Mouse (Mus musculus): ENCODE measurements around the gene Eif3f. TPM values are rescaled to one million over a fixed set of nuclear protein-coding genes. Genes with fewer than 3 reads are reported as not detected.

Gene Eif3f
- polyA plus RNA-seq, 1 experiment from 2014 or later, result 66.0 TPM

DNA sequence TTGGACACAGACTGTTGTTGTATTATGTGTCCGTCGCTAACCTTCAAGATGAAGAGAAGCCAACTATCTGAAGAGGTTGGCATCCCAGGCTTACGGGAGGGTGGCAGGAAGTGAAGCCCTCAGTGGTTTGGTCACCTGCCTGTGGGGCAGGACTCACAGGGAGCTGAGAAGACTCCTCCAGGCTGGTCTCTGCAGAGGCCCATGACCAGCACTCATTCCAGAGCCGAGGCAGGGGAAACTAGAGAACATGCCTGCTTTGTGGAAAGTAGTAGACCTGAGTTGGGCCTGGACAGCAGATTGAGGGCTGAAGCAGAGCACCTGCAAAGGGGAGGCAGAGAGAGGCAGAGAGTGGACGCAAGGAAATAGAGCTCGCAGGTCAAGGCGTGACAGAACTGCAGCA lies 1.2 kb downstream of the Eif3f start:
- Histone ChIP-seq H3K4me1 (ENCODE audit: control insufficient read depth, insufficient read depth, low read length) (peaks cover 8% of the 10 kb centered on the region), H3K4me3 (ENCODE audit: low read depth, low read length) (peak overlapping the region; percentile 80), H3K36me3 (ENCODE audit: control insufficient read depth, insufficient read depth, low read length) (peaks cover 25% of the 10 kb centered on the region), H3K27me3 (ENCODE audit: control insufficient read depth, insufficient read depth, low read length) (no peaks in the 10 kb centered on the region), H3K9me3 (replicated peaks; ENCODE audit: control insufficient read depth, low read length) (no peaks in the 10 kb centered on the region), H3K4me2 (peak overlapping the region; percentile 92), H3K27ac (ENCODE audit: low read depth, low read length) (no peak overlapping the region), H3K9ac (ENCODE audit: low read depth, low read length) (peak overlapping the region; percentile 94)
- 83% methylated on average over 7 of the region's 7 CpGs for WGBS (ENCODE audit: insufficient replicate concordance)
- no peak for ATAC-seq (replicated peaks; ENCODE audit: insufficient number of reproducible peaks, low FRiP score, low TSS enrichment)

- H3K4me2 ChIP-seq, result no peak overlapping the region
- ATAC-seq (replicated peaks; ENCODE audit: insufficient number of reproducible peaks, low FRiP score, low TSS enrichment), result no peak
- H3K27me3 ChIP-seq (ENCODE audit: control insufficient read depth, insufficient read depth, low read length), result no peaks in the 10 kb centered on the region
- peaks cover 8% of the 10 kb centered on the region for H3K4me1 ChIP-seq (ENCODE audit: control insufficient read depth, insufficient read depth, low read length)
- peaks cover 30% of the 10 kb centered on the region for H3K36me3 ChIP-seq (ENCODE audit: control insufficient read depth, insufficient read depth, low read length)
- H3K9ac ChIP-seq (ENCODE audit: low read depth, low read length), result no peak overlapping the region
- 96% methylated on average over 4 of the region's 4 CpGs for WGBS (ENCODE audit: insufficient replicate concordance)
- H3K9me3 ChIP-seq (replicated peaks; ENCODE audit: control insufficient read depth, low read length), result no peaks in the 10 kb centered on the region
- H3K27ac ChIP-seq (ENCODE audit: low read depth, low read length), result no peak overlapping the region
- H3K4me3 ChIP-seq (ENCODE audit: low read depth, low read length), result no peak overlapping the region
Measured at GRCm38 (mm10) chr7:108936591-108936990, 2.4 kb downstream of the Eif3f start.

DNA sequence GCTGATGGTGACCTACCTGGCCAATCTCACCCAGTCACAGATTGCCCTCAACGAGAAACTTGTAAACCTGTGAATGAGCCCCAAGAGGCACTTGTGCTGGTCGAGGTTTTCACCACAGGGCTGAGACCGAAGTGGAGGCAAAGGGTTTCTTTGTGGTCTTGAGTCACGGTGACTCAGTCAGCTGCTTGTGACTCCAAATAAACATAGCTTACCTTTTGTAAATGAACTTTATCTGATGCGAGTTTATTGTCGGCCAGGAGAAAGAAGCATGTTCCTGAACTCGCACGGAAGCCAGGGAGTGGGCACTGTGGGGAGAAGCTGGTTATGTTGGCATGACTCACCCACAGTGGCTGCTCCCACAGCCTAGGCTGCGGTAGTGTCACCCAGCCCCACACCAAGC lies 7.2 kb downstream of the Eif3f start:
- Histone ChIP-seq H3K4me3 (ENCODE audit: low read depth, low read length) (no peak overlapping the region), H3K4me1 (ENCODE audit: control insufficient read depth, insufficient read depth, low read length) (no peaks in the 10 kb centered on the region), H3K27ac (ENCODE audit: low read depth, low read length) (no peak overlapping the region), H3K9ac (ENCODE audit: low read depth, low read length) (no peak overlapping the region), H3K27me3 (ENCODE audit: control insufficient read depth, insufficient read depth, low read length) (no peaks in the 10 kb centered on the region), H3K9me3 (replicated peaks; ENCODE audit: control insufficient read depth, low read length) (no peaks in the 10 kb centered on the region), H3K4me2 (no peak overlapping the region), H3K36me3 (ENCODE audit: control insufficient read depth, insufficient read depth, low read length) (peaks cover 28% of the 10 kb centered on the region)
- WGBS (ENCODE audit: insufficient replicate concordance), result 88% methylated on average over 9 of the region's 9 CpGs
- no peak for ATAC-seq (replicated peaks; ENCODE audit: insufficient number of reproducible peaks, low FRiP score, low TSS enrichment)

GRCm38 (mm10) chr7:108944002-108944401 lies 9.8 kb downstream of the Eif3f start:
- Histone ChIP-seq H3K9me3 (replicated peaks; ENCODE audit: control insufficient read depth, low read length) (no peaks in the 10 kb centered on the region), H3K4me3 (ENCODE audit: low read depth, low read length) (no peak overlapping the region), H3K27me3 (ENCODE audit: control insufficient read depth, insufficient read depth, low read length) (peaks cover under 1% of the 10 kb centered on the region; the same call in 1 of the 2 replicates), H3K9ac (ENCODE audit: low read depth, low read length) (no peak overlapping the region), H3K4me2 (no peak overlapping the region), H3K36me3 (ENCODE audit: control insufficient read depth, insufficient read depth, low read length) (peaks cover 13% of the 10 kb centered on the region), H3K4me1 (ENCODE audit: control insufficient read depth, insufficient read depth, low read length) (no peaks in the 10 kb centered on the region), H3K27ac (ENCODE audit: low read depth, low read length) (no peak overlapping the region)
- WGBS (ENCODE audit: insufficient replicate concordance), result 15% methylated on average over 2 of the region's 2 CpGs
- ATAC-seq (replicated peaks; ENCODE audit: insufficient number of reproducible peaks, low FRiP score, low TSS enrichment), result no peak

- Histone ChIP-seq H3K9ac (ENCODE audit: low read depth, low read length) (no peak overlapping the region), H3K9me3 (replicated peaks; ENCODE audit: control insufficient read depth, low read length) (no peaks in the 10 kb centered on the region), H3K4me1 (ENCODE audit: control insufficient read depth, insufficient read depth, low read length) (peaks cover 10% of the 10 kb centered on the region), H3K4me2 (no peak overlapping the region), H3K36me3 (ENCODE audit: control insufficient read depth, insufficient read depth, low read length) (no peaks in the 10 kb centered on the region), H3K4me3 (ENCODE audit: low read depth, low read length) (no peak overlapping the region), H3K27ac (ENCODE audit: low read depth, low read length) (no peak overlapping the region), H3K27me3 (ENCODE audit: control insufficient read depth, insufficient read depth, low read length) (peaks cover 44% of the 10 kb centered on the region)
- ATAC-seq (replicated peaks; ENCODE audit: insufficient number of reproducible peaks, low FRiP score, low TSS enrichment), result no peak
Measured at GRCm38 (mm10) chr7:108948611-108949010, 14.4 kb downstream of the Eif3f start.

DNA sequence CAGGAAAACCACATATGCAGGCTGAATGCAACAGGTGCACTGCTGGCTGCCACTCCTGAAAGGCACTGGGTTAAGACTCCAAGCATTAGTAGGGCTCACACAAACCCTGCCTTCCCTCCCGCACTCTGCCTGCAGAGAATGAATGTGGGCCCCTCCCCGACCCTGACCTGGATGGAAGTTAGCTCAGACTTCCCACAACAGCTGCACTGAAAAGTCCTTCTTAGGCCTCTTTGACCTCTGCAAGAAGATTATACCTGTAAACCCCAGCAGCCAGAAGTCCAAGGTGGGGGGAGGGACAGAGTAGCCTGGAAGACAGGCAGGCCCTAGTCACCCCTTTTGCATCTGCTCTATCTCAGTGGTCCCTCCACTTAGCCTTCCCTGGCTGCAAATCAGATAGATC lies 15.1 kb downstream of the Eif3f start:
- H3K27ac ChIP-seq (ENCODE audit: low read depth, low read length), result no peak overlapping the region
- H3K4me3 ChIP-seq (ENCODE audit: low read depth, low read length), result no peak overlapping the region
- ATAC-seq (replicated peaks; ENCODE audit: insufficient number of reproducible peaks, low FRiP score, low TSS enrichment), result no peak; the same call in 1 of the 2 replicates
- H3K36me3 ChIP-seq (ENCODE audit: control insufficient read depth, insufficient read depth, low read length), result no peaks in the 10 kb centered on the region
- H3K9me3 ChIP-seq (replicated peaks; ENCODE audit: control insufficient read depth, low read length), result no peaks in the 10 kb centered on the region
- H3K9ac ChIP-seq (ENCODE audit: low read depth, low read length), result no peak overlapping the region
- H3K4me2 ChIP-seq, result no peak overlapping the region
- H3K27me3 ChIP-seq (ENCODE audit: control insufficient read depth, insufficient read depth, low read length), result peaks cover 44% of the 10 kb centered on the region
- H3K4me1 ChIP-seq (ENCODE audit: control insufficient read depth, insufficient read depth, low read length), result peaks cover 10% of the 10 kb centered on the region
- WGBS (ENCODE audit: insufficient replicate concordance), result 39% methylated on average over 2 of the region's 2 CpGs

DNA sequence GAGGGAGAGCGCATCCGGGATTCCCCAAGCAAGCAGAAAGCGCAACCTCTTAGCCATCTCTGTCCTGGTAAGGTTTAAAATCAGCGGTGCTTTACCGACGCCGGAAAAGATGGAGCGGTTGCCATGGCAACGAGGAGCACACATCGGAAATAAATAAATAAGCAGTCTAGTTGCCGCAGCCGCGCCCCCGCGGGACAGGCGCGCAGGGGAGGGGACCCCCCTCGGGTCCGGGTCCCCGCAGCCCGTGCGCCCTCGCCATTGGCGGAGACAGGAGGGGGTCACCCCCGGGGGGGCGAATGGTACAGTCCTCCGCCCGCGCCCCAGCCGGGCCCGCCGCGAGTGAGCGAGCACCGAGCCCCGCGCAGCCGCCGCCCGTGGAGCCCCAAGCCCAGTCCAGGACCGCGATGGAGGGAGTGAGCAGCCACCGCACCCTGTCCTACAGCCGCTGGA lies 16.1 kb downstream of the Eif3f start, which contains the start of gene Tub:
Gene Tub (plus strand): TSS at position 27 of the 450 bp plus-strand sequence.
- H3K27ac ChIP-seq (ENCODE audit: low read depth, low read length), result no peak within 1 kb of the TSS
- H3K9ac ChIP-seq (ENCODE audit: low read depth, low read length), result 0 out of 2 replicates have a peak within 1 kb of the TSS, but pooled peaks have one; percentile 46
- no peaks in the 10 kb centered on the region for H3K9me3 ChIP-seq (replicated peaks; ENCODE audit: control insufficient read depth, low read length)
- ATAC-seq (replicated peaks; ENCODE audit: insufficient number of reproducible peaks, low FRiP score, low TSS enrichment), result peak; percentile 46; the same call in 1 of the 2 replicates
- H3K27me3 ChIP-seq (ENCODE audit: control insufficient read depth, insufficient read depth, low read length), result peaks cover 44% of the 10 kb centered on the region
- peak within 1 kb of the TSS; percentile 50 for H3K4me3 ChIP-seq (ENCODE audit: low read depth, low read length)
- H3K4me1 ChIP-seq (ENCODE audit: control insufficient read depth, insufficient read depth, low read length), result peaks cover 10% of the 10 kb centered on the region
- H3K36me3 ChIP-seq (ENCODE audit: control insufficient read depth, insufficient read depth, low read length), result no peaks in the 10 kb centered on the region
- WGBS (ENCODE audit: insufficient replicate concordance), result 1% methylated on average over 44 of the region's 44 CpGs
- peak within 1 kb of the TSS; percentile 84 for H3K4me2 ChIP-seq

DNA sequence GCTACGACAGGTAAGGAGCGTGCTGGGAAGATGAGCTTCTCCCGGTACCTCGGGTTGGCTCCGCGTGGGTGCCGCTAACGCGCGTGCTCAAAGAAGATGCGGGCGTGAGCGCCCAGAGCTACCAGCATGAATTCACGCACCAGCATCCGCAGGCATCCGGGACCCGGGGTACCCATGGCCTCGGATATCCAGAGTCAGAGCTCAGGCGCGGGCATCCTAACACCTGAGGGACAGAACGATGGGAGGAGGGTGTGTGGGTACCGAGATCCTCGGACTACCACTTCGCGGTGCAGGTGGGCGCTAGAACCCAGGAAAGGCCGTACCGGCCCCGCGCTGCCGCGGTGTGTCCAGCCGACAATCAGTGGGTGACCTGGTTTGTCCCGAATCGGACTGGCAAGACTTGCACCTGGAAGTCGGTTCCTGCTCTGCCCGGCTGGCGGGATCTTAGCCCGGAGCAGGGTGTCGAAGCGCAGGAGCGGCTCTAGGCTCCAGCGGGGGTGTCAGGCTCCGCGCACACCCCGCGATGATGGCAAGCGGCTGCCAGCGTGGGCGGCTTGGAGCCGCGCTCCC lies 16.6 kb downstream of the Eif3f start:
- Histone ChIP-seq H3K9ac (ENCODE audit: low read depth, low read length) (0 out of 2 replicates have a peak overlapping the region, but pooled peaks have one; percentile 46), H3K4me1 (ENCODE audit: control insufficient read depth, insufficient read depth, low read length) (peaks cover 10% of the 10 kb centered on the region), H3K4me2 (peak overlapping the region; percentile 84), H3K27ac (ENCODE audit: low read depth, low read length) (no peak overlapping the region), H3K36me3 (ENCODE audit: control insufficient read depth, insufficient read depth, low read length) (no peaks in the 10 kb centered on the region), H3K9me3 (replicated peaks; ENCODE audit: control insufficient read depth, low read length) (no peaks in the 10 kb centered on the region), H3K4me3 (ENCODE audit: low read depth, low read length) (peak overlapping the region; percentile 50), H3K27me3 (ENCODE audit: control insufficient read depth, insufficient read depth, low read length) (peaks cover 44% of the 10 kb centered on the region)
- WGBS (ENCODE audit: insufficient replicate concordance), result 2% methylated on average over 52 of the region's 52 CpGs
- ATAC-seq (replicated peaks; ENCODE audit: insufficient number of reproducible peaks, low FRiP score, low TSS enrichment), result 0 out of 2 replicates have a peak, but pooled peaks have one; percentile 23

- no peaks in the 10 kb centered on the region for H3K9me3 ChIP-seq (replicated peaks; ENCODE audit: control insufficient read depth, low read length)
- H3K36me3 ChIP-seq (ENCODE audit: control insufficient read depth, insufficient read depth, low read length), result no peaks in the 10 kb centered on the region
- WGBS (ENCODE audit: insufficient replicate concordance), result 77% methylated on average over 6 of the region's 6 CpGs
- H3K9ac ChIP-seq (ENCODE audit: low read depth, low read length), result no peak overlapping the region
- H3K4me1 ChIP-seq (ENCODE audit: control insufficient read depth, insufficient read depth, low read length), result peaks cover 10% of the 10 kb centered on the region
- peaks cover 44% of the 10 kb centered on the region for H3K27me3 ChIP-seq (ENCODE audit: control insufficient read depth, insufficient read depth, low read length)
- H3K4me2 ChIP-seq, result no peak overlapping the region
- ATAC-seq (replicated peaks; ENCODE audit: insufficient number of reproducible peaks, low FRiP score, low TSS enrichment), result no peak
- no peak overlapping the region for H3K4me3 ChIP-seq (ENCODE audit: low read depth, low read length)
- no peak overlapping the region for H3K27ac ChIP-seq (ENCODE audit: low read depth, low read length)
Measured at GRCm38 (mm10) chr7:108952801-108953200, 18.6 kb downstream of the Eif3f start.
